Mouse (Mus musculus): ENCODE results near the gene Map3k9.

DNA sequence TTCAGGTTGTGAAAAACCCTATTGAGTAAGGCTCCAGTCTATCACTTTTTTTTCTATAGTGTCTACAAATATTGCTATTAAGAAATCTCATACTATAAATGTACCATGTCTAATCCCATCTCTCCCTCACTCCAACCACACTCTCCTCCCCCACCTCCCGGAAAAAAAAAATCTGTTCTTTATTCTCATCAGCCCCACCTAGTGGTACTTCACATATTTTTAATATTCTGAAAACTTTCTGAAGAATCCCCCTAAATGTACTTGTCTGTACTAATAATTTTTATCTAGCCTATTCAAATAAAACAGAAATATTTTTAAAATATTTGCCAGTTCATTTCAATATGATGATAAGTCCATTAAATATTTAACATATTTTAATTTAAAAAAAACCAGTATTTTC, 78.1 kb downstream of the Map3k9 start:
- no peak for TF ChIP-seq CEBPB (IDR thresholded peaks at IDR 0.05; ENCODE audit: insufficient read depth, poor library complexity, severe bottlenecking)
- TF ChIP-seq POLR2A (IDR thresholded peaks at IDR 0.05; ENCODE audit: insufficient read length, low read depth) = no peak
- no peak for TF ChIP-seq USF1 (IDR thresholded peaks at IDR 0.05; ENCODE audit: low read depth)
- no peak for TF ChIP-seq TCF12 (IDR thresholded peaks at IDR 0.05; ENCODE audit: insufficient read depth, poor library complexity, severe bottlenecking)
- no peak for TF ChIP-seq MAX (IDR thresholded peaks at IDR 0.05; ENCODE audit: low read depth)
